Mouse (Mus musculus): ENCODE data around the gene Tex46. TPM values are rescaled to one million over a fixed set of nuclear protein-coding genes. Genes with fewer than 3 reads are reported as not detected.

The Tex46 gene
- not detected in 2 replicates for polyA plus RNA-seq (2021; fragmentation: Nextera tagmentation)
- long read RNA-seq, experiment 1: 0 reads
- long read RNA-seq, experiment 2: 0 reads

DNA sequence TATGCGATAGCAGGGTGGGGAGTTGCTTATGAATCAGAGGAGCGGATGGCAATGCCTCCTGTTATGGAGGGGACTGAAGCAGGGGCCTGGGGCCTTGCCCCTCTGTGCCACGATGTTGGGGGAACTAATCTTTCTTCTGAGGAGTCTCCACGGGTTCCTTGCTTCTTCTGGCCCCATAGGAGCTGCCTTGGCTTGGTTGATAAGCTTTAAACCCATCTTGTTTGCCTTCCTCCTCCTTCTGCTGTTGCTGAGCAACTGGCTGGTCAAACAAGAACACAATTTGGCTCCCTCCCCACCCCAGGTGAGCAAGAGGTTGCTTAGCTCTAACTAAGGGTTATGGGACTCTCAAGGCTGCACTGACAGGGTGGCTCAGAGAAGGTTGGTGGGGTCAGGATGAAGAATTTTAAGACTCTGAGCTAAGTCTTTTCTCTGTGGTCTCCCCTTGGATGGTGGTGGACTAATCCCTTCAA, at the start of gene Tex46:
TSS of gene Tex46 (plus strand) at position 51 of the 470 bp plus-strand sequence.

DNA sequence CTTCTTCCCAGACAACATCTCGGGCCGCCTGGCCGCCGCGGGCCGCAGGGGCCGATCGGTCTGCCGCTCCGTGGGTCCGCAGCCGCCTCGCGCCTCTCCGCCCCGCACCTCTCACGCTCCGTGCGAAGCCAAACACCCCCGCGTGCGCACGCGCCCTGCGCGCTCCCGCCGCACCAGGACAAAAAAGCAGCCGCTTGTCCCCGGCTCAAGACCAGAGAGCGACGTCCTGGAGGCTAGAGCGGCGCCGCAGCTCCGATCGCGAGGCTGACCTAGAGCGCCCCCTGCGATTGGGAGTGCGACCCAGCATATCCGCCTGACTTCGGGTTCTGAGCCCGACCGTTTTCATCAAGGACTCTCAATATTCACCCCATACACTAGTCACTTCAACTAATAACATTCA, 7.7 kb upstream of the Tex46 start, which contains the start of gene Kdm1a:
TSS of gene Kdm1a (minus strand) at position 156 of the 400 bp plus-strand sequence.

DNA sequence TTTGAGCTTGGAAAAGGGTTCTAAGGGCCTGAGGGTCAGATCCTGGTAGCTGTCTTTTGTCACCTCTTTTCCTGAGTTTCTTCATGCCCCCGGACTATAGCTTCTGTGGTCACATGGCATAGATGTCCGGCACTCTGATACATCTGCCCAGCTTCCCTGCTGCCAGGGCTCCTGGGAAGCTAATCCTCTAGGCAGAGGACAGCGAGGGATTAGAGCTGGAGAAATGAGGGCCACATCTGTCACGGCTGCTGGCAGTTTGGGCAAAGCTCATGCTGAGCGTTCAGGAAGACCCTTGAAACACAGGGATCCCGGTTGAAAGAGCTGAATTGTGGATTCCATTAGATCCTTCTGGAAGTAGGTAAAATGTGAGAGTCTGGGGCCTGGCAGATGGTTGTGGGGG, 12.2 kb downstream of the Tex46 start, which contains the start of gene Lactbl1:
TSS of gene Lactbl1 (plus strand) at position 234 of the 400 bp plus-strand sequence.

Other genes with a start within 250 kb of the Tex46 start
- 1.1 and 1.5 TPM in 2 replicates for gene Htr1d, start 186.9 kb upstream of the Tex46 start, polyA plus RNA-seq (2021; fragmentation: Nextera tagmentation)
- gene 6030445D17Rik, start 148.2 kb upstream of the Tex46 start, polyA plus RNA-seq (2021; fragmentation: Nextera tagmentation): 0.29 TPM in 1 of 2 replicates, not detected in the other
- 65.6 and 75.4 TPM in 2 replicates for gene Luzp1, start 140.7 kb upstream of the Tex46 start, polyA plus RNA-seq (2021; fragmentation: Nextera tagmentation)
- gene Kdm1a, start 7.7 kb upstream of the Tex46 start, polyA plus RNA-seq (2021; fragmentation: Nextera tagmentation): 8.3 and 12.0 TPM in 2 replicates
- not detected in 2 replicates for gene Lactbl1, start 12.2 kb downstream of the Tex46 start, polyA plus RNA-seq (2021; fragmentation: Nextera tagmentation)
- gene Ephb2, start 225.6 kb downstream of the Tex46 start, polyA plus RNA-seq (2021; fragmentation: Nextera tagmentation): 0.70 and 1.6 TPM in 2 replicates

All from left cerebral cortex, adult 6 months (tissue).